Mouse (Mus musculus) stomach, embryonic 15.5 days (tissue): ENCODE measurements around the gene Mta2. TPM values are rescaled to one million over a fixed set of nuclear protein-coding genes. Genes with fewer than 3 reads are reported as not detected.
"Not testable (repeated sequence)": the region's sequence is repeated elsewhere in the genome, so short reads cannot be mapped to it uniquely, and the experiment has no call there.

Experiments used
- ATAC-seq: fragments of 200-750 bp; cut with Nextera tagmentation; 2 replicates; pipeline ENCODE4 v1.8.0; 2017; ENCODE audit warnings: low read depth, moderate number of reproducible peaks, moderate TSS enrichment; ENCODE audit not compliant: insufficient read depth, low FRiP score
- H3K27ac ChIP-seq: fragments of 300-500 bp; sonication (generic); 2 replicates; pipeline ENCODE4 v1.5.1; 2015; ENCODE audit warnings: mild to moderate bottlenecking, inconsistent platforms
- H3K27me3 ChIP-seq: fragments of 300-500 bp; sonication (generic); replicated peaks from 2 replicates; pipeline ENCODE4 v1.6.1; 2015; ENCODE audit warnings: inconsistent platforms
- H3K36me3 ChIP-seq: fragments of 300-500 bp; sonication (generic); 2 replicates; pipeline ENCODE4 v1.6.1; 2015; ENCODE audit warnings: inconsistent platforms
- H3K4me1 ChIP-seq: fragments of 300-500 bp; sonication (generic); 2 replicates; pipeline ENCODE4 v1.6.1; 2015; ENCODE audit warnings: inconsistent platforms
- H3K4me2 ChIP-seq: fragments of 300-500 bp; sonication (generic); 2 replicates; pipeline ENCODE4 v1.6.1; 2015; ENCODE audit warnings: mild to moderate bottlenecking, inconsistent platforms
- H3K4me3 ChIP-seq: fragments of 300-500 bp; sonication (generic); replicated peaks from 2 replicates; pipeline ENCODE4 v1.5.1; 2015; ENCODE audit warnings: inconsistent platforms
- H3K9ac ChIP-seq: fragments of 300-500 bp; sonication (generic); 2 replicates; pipeline ENCODE4 v1.6.1; 2015; ENCODE audit warnings: inconsistent platforms
- H3K9me3 ChIP-seq: fragments of 300-500 bp; sonication (generic); 2 replicates; pipeline ENCODE4 v1.6.1; 2016; ENCODE audit warnings: inconsistent platforms
- WGBS: fragments of 180-500 bp; shearing (Covaris S2); methylation state at CpG from one replicate; pipeline ENCODE4 v1.1.7; 2015; 5-methylcytosine and 5-hydroxymethylcytosine counted together
- polyA plus RNA-seq: library from polyadenylated mRNA; unstranded; fragments of >200 nt; fragmentation: Nextera tagmentation; extraction: Ambion mirVana; gene quantifications from 2 replicates; pipeline ENCODE4 v1.2.1, GENCODE M21; 2015

Gene Mta2
- polyA plus RNA-seq, 1 experiment from 2014 or later = 132 TPM

DNA sequence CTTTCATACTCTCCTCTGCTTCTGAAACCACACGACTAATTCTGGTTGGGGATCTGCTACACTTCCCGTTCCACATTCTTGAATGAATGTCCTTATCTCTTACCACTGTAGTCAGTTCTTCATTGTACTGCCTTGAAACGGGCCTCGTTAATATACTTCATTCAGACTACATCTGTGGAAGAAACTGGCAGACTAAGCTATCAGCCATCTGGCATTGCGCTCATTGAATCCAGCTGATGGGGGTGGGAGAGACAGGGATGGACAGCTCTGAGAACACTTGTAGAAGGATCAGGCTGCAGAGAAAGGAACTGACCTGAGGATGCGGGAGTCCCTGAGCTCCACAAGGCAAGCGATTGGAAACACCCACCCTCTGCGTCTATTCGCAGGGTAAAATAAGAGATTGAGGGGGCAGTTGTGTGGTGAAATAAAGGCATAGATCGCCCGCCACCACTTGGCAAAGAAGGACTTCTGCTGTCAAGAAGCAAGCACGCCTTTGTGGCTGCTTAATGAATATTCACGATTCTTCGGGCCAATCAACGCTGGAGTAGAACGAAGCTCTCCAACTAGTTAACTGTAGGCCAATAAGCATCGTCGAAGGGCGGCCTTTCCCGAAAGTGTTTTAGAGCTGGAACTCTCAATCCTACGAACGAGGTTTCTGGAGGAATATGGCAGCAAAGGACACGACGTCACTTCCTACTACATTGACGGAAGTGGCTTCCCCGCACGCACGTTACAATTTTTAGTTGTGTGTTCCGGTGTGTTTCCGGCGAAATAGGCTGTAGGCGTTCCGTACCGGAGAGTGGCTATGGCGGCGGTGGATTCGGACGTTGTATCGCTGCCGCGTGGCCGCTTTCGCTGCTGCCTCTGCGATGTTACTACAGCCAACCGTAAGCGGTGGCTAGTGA, 11.7 kb downstream of the Mta2 start, which contains the start of gene Tut1:
Gene Tut1 (plus strand): TSS at position 713 of the 905 bp plus-strand sequence.
- Histone ChIP-seq H3K4me1 (peaks cover 16% of the 10 kb centered on the region; the same call in 1 of the 2 replicates), H3K36me3 (peaks cover 36% of the 10 kb centered on the region), H3K27me3 (no peaks in the 10 kb centered on the region), H3K9me3 (no peaks in the 10 kb centered on the region), H3K4me2 (peak within 1 kb of the TSS; percentile 79), H3K4me3 (peak within 1 kb of the TSS; percentile 92), H3K9ac (peak within 1 kb of the TSS; percentile 77), H3K27ac (peak within 1 kb of the TSS; percentile 83)
- WGBS = 3% methylated on average over 46 of the region's 46 CpGs
- ATAC-seq = peak; percentile 95

- H3K9ac ChIP-seq = peak overlapping the region; percentile 77
- no peaks in the 10 kb centered on the region for H3K27me3 ChIP-seq
- peak overlapping the region; percentile 82 for H3K27ac ChIP-seq
- peaks cover 31% of the 10 kb centered on the region for H3K36me3 ChIP-seq
- no peak for ATAC-seq
- peaks cover 16% of the 10 kb centered on the region; the same call in 1 of the 2 replicates for H3K4me1 ChIP-seq
- peak overlapping the region; percentile 79 for H3K4me2 ChIP-seq
- no peaks in the 10 kb centered on the region for H3K9me3 ChIP-seq
- peak overlapping the region; percentile 92 for H3K4me3 ChIP-seq
- 10% methylated on average over 9 of the region's 9 CpGs for WGBS
These were observed 12.5 kb downstream of the Mta2 start for GRCm38 (mm10) chr19:8954171-8954570.

- no peak overlapping the region for H3K4me2 ChIP-seq
- peaks cover 6% of the 10 kb centered on the region; the same call in 1 of the 2 replicates for H3K4me1 ChIP-seq
- no peaks in the 10 kb centered on the region for H3K9me3 ChIP-seq
- ATAC-seq = no peak
- no peak overlapping the region for H3K4me3 ChIP-seq
- H3K36me3 ChIP-seq = peaks cover 62% of the 10 kb centered on the region
- no peak overlapping the region for H3K9ac ChIP-seq
- H3K27ac ChIP-seq = no peak overlapping the region
- 81% methylated on average over 2 of the region's 2 CpGs for WGBS
- no peaks in the 10 kb centered on the region for H3K27me3 ChIP-seq
These were observed 20.6 kb downstream of the Mta2 start for GRCm38 (mm10) chr19:8962256-8962655.

GRCm38 (mm10) chr19:8965075-8965474, 23.4 kb downstream of the Mta2 start:
- Histone ChIP-seq H3K9ac (no peak overlapping the region), H3K27ac (no peak overlapping the region)

DNA sequence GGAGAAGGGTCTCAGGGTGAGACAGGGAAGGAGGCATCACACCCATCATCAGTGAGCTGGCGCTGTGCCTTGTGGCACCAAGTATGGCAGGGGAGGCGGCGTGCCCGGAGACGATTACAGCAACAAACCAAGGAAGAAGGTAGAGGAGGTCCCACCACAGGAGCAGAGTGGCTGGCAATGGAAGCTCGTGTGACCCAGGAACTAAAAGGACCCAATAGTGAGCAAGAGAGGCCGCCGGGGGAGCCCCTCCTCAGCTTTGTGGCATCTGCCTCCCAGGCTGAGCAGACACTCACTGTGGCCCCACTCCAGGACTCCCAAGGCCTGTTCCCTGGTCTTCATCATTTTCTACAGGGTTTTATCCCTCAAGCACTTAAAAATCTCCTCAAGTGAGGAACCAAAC, 24.1 kb downstream of the Mta2 start:
- peaks cover 6% of the 10 kb centered on the region; the same call in 1 of the 2 replicates for H3K4me1 ChIP-seq
- peaks cover 60% of the 10 kb centered on the region for H3K36me3 ChIP-seq
- no peaks in the 10 kb centered on the region for H3K9me3 ChIP-seq
- peak overlapping the region; percentile 60 for H3K4me2 ChIP-seq
- peak overlapping the region; percentile 82 for H3K4me3 ChIP-seq
- ATAC-seq = no peak
- H3K9ac ChIP-seq = 0 out of 2 replicates have a peak overlapping the region, but pooled peaks have one; percentile 26
- H3K27ac ChIP-seq = peak overlapping the region; percentile 95
- 68% methylated on average over 8 of the region's 8 CpGs for WGBS
- no peaks in the 10 kb centered on the region for H3K27me3 ChIP-seq

More at GRCm38 (mm10) chr19:8965075-8965474, 23.4 kb downstream of the Mta2 start:
- ATAC-seq = no peak
- H3K4me1 ChIP-seq = peaks cover 6% of the 10 kb centered on the region; the same call in 1 of the 2 replicates
- 83% methylated on average over 11 of the region's 11 CpGs for whole genome bisulfite sequencing
- H3K4me2 ChIP-seq = no peak overlapping the region
- no peak overlapping the region for H3K4me3 ChIP-seq
- H3K36me3 ChIP-seq = peaks cover 60% of the 10 kb centered on the region
- no peaks in the 10 kb centered on the region for H3K27me3 ChIP-seq
- H3K9me3 ChIP-seq = no peaks in the 10 kb centered on the region

DNA sequence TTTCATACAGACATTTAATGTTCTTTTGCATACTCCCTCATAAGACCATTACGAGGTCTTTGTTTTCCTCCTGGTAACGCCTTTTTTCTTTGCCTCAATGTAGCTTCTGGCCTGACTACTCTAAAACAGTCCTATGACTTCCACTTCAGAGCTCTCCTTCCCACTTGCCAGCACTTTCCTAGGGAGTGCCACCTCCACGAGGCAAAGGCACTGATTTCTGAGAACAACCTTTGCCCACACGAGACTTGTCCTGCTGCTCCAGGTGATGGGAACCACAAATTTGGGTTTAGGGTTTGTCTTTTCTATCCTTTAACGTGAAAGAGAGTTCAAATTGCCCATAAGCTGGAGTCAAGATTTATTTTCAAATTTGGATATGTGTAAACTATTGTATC, 24.5 kb downstream of the Mta2 start:
- Histone ChIP-seq H3K36me3 (peaks cover 62% of the 10 kb centered on the region), H3K27me3 (no peaks in the 10 kb centered on the region), H3K9ac (peak overlapping the region; percentile 53; the same call in 1 of the 2 replicates), H3K27ac (peak overlapping the region; percentile 95), H3K4me1 (peaks cover 6% of the 10 kb centered on the region; the same call in 1 of the 2 replicates), H3K4me2 (peak overlapping the region; percentile 60), H3K4me3 (peak overlapping the region; percentile 82), H3K9me3 (no peaks in the 10 kb centered on the region)
- no peak for ATAC-seq
- 29% methylated on average over 5 of the region's 5 CpGs for WGBS

- Histone ChIP-seq H3K27me3 (no peaks in the 10 kb centered on the region), H3K4me2 (peak within 1 kb of the TSS; percentile 78), H3K4me3 (peak within 1 kb of the TSS; percentile 82), H3K27ac (peak within 1 kb of the TSS; percentile 95), H3K9me3 (no peaks in the 10 kb centered on the region), H3K4me1 (peaks cover 6% of the 10 kb centered on the region; the same call in 1 of the 2 replicates), H3K9ac (peak within 1 kb of the TSS; percentile 87), H3K36me3 (peaks cover 62% of the 10 kb centered on the region)
- peak; percentile 99 for ATAC-seq
- WGBS = under 1% methylated on average over 52 of the region's 52 CpGs
These were observed 25.1 kb downstream of the Mta2 start, which contains the start of gene Eef1g for GRCm38 (mm10) chr19:8966590-8967372. Eef1g (plus strand) TSS chr19:8967041.

DNA sequence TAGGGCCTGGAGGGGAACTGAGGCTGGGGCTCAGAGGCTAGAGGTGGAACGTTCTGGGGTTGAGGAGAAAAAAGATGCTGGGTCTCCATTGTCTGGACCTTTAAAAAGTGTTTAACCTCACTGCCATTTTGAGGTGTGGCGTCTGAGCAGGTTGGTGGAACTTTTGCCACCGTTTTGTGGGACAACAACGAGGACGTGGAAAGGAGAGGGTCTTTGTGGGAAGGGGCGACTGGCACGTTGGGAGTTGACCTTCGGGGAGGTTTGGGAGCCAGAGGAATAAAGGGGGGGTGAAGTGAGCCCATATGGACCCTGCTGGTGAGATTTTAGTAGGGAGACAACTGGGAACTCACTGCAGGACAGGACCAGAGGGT, 25.7 kb downstream of the Mta2 start:
- peaks cover 6% of the 10 kb centered on the region; the same call in 1 of the 2 replicates for H3K4me1 ChIP-seq
- WGBS = under 1% methylated on average over 8 of the region's 8 CpGs
- H3K4me3 ChIP-seq = peak overlapping the region; percentile 82
- no peaks in the 10 kb centered on the region for H3K27me3 ChIP-seq
- H3K4me2 ChIP-seq = peak overlapping the region; percentile 78
- H3K9me3 ChIP-seq = no peaks in the 10 kb centered on the region
- no peak for ATAC-seq
- H3K27ac ChIP-seq = peak overlapping the region; percentile 72
- H3K36me3 ChIP-seq = peaks cover 63% of the 10 kb centered on the region
- H3K9ac ChIP-seq = peak overlapping the region; percentile 87

DNA sequence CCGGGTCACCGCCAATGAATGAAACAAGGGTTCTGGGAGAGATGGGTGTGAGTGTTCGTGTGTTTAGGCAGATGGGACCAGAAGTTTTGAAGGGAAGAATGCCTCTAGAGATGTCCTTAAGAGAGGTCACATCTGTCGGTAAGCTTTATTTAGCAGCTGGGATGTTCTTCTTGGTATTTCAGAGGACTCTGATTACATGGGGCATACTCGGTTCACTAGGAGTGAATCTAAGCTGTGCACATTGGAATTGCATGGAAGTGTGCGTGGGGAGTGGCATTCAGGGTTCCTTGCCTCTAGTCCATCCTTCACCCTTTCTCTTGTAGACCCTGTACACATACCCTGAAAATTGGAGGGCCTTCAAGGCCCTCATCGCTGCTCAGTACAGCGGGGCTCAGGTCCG, 26.2 kb downstream of the Mta2 start:
- ATAC-seq = no peak
- Histone ChIP-seq H3K4me1 (peaks cover 6% of the 10 kb centered on the region; the same call in 1 of the 2 replicates), H3K27me3 (no peaks in the 10 kb centered on the region), H3K27ac (peak overlapping the region; percentile 72; the same call in 1 of the 2 replicates), H3K9ac (peak overlapping the region; percentile 87), H3K9me3 (no peaks in the 10 kb centered on the region), H3K4me3 (peak overlapping the region; percentile 82), H3K36me3 (peaks cover 63% of the 10 kb centered on the region), H3K4me2 (peak overlapping the region; percentile 78)
- 2% methylated on average over 9 of the region's 9 CpGs for WGBS

- not testable (repeated sequence) for H3K9ac ChIP-seq, H3K4me2 ChIP-seq, ATAC-seq, H3K4me3 ChIP-seq, H3K27ac ChIP-seq, H3K9me3 ChIP-seq, H3K4me1 ChIP-seq, H3K27me3 ChIP-seq
- 74% methylated on average over 8 of the region's 8 CpGs for WGBS
- peaks cover 69% of the 10 kb centered on the region for H3K36me3 ChIP-seq
These were observed 30.8 kb downstream of the Mta2 start for GRCm38 (mm10) chr19:8972491-8972890.

DNA sequence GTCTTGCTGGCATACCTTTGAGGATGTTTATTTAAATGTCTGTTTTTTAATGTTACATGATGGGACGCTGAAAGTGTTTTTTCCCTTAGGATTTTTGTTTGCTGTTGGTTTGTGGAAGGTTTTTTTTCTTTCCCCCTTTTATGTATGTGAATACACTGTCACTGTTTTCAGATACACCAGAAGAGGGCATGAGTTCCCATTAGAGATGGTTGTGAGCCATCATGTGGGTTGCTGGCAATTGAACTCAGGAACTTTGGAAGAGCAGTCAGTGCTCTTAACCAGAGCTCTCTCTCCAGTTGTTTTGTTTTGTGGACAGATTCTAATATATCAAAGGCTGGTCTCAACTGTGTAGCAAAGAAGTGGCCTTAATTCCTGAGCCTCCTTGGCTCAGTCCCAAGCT, 33.0 kb downstream of the Mta2 start:
- H3K27me3 ChIP-seq = no peaks in the 10 kb centered on the region
- no peak for ATAC-seq
- WGBS = 90% methylated on average over 1 of the region's 1 CpGs
- H3K4me2 ChIP-seq = no peak overlapping the region
- H3K27ac ChIP-seq = no peak overlapping the region
- peaks cover 83% of the 10 kb centered on the region for H3K36me3 ChIP-seq
- H3K9me3 ChIP-seq = no peaks in the 10 kb centered on the region
- H3K4me3 ChIP-seq = no peak overlapping the region
- H3K9ac ChIP-seq = no peak overlapping the region
- no peaks in the 10 kb centered on the region for H3K4me1 ChIP-seq
